Mouse (Mus musculus): Measurements from ENCODE around the gene Tlk2. TPM values are rescaled to one million over a fixed set of nuclear protein-coding genes. Genes with fewer than 3 reads are reported as not detected.
A peak's percentile ranks its signal among the peaks of the same experiment; 100 is the strongest.
"Not testable (repeated sequence)": the region's sequence is repeated elsewhere in the genome, so short reads cannot be mapped to it uniquely, and the experiment has no call there.

The Tlk2 gene
- 10 to 100 TPM; 42.1 to 44.7 TPM for total RNA-seq (2021)
- long read RNA-seq, experiment 1, transcript Tlk2-204 (22 exons, 3,699 nt), result major isoform, 17 of 44 reads
- long read RNA-seq, experiment 1, partial matches to known transcripts, result 6 of 44 reads
- long read RNA-seq, experiment 1, other reads (novel, unspliced or antisense), result 17 of 44 reads
- long read RNA-seq, experiment 2, transcript Tlk2-207 (20 exons, 3,086 nt), result minor isoform, 7 of 49 reads
- long read RNA-seq, experiment 2, transcript Tlk2-204 (22 exons, 3,699 nt), result major isoform, 22 of 49 reads
- long read RNA-seq, experiment 2, partial matches to known transcripts, result 4 of 49 reads
- long read RNA-seq, experiment 2, other reads (novel, unspliced or antisense), result 14 of 49 reads

GRCm38 (mm10) chr11:105178516-105178915 is at the start of gene Tlk2:
Gene Tlk2 (plus strand): TSS chr11:105178807.
- intact Hi-C loops (cut with DNase I), result no loop called here
- TF ChIP-seq CTCF (IDR thresholded peaks at IDR 0.05), result no peak
- H3K27ac ChIP-seq, result peak within 1 kb of the TSS; percentile 98
- H3K4me3 ChIP-seq, result peak within 1 kb of the TSS; percentile 97
- no peak for DNase-seq

- no peak for DNase-seq
- TF ChIP-seq CTCF (IDR thresholded peaks at IDR 0.05), result no peak
- H3K27ac ChIP-seq, result no peak overlapping the region
- H3K4me3 ChIP-seq, result no peak overlapping the region
- intact Hi-C loops (cut with DNase I), result no loop called here
These were observed 42.9 kb upstream of the Tlk2 start for GRCm38 (mm10) chr11:105135692-105136091.

GRCm38 (mm10) chr11:105137255-105137654 is 41.4 kb upstream of the Tlk2 start:
- DNase-seq; H3K27ac ChIP-seq; H3K4me3 ChIP-seq; intact Hi-C loops (cut with DNase I): not testable (repeated sequence)

GRCm38 (mm10) chr11:105140512-105140911 is 38.1 kb upstream of the Tlk2 start:
- intact Hi-C loops (cut with DNase I); DNase-seq; H3K4me3 ChIP-seq; H3K27ac ChIP-seq: not testable (repeated sequence)

- H3K4me3 ChIP-seq, result no peak overlapping the region
- intact Hi-C loops (cut with DNase I), result no loop called here
- no peak for TF ChIP-seq CTCF (IDR thresholded peaks at IDR 0.05)
- H3K27ac ChIP-seq, result no peak overlapping the region
- DNase-seq, result no peak
These were observed 37.5 kb upstream of the Tlk2 start for GRCm38 (mm10) chr11:105141115-105141514.

- no peak for DNase-seq
- intact Hi-C loops (cut with DNase I), result no loop called here
- no peak overlapping the region for H3K4me3 ChIP-seq
- no peak for TF ChIP-seq CTCF (IDR thresholded peaks at IDR 0.05)
- no peak overlapping the region for H3K27ac ChIP-seq
These were observed 35.0 kb upstream of the Tlk2 start for GRCm38 (mm10) chr11:105143564-105143963.

GRCm38 (mm10) chr11:105144084-105144483 is 34.5 kb upstream of the Tlk2 start:
- no peak overlapping the region for H3K27ac ChIP-seq
- no peak for TF ChIP-seq CTCF (IDR thresholded peaks at IDR 0.05)
- intact Hi-C loops (cut with DNase I), result no loop called here
- DNase-seq, result no peak
- H3K4me3 ChIP-seq, result no peak overlapping the region

GRCm38 (mm10) chr11:105144508-105145210 is 33.9 kb upstream of the Tlk2 start:
- TF ChIP-seq CTCF (IDR thresholded peaks at IDR 0.05), result peak; percentile 27; the same call in 1 of the 2 replicates
- no peak overlapping the region for H3K27ac ChIP-seq
- intact Hi-C loops (cut with DNase I), result no loop called here
- H3K4me3 ChIP-seq, result no peak overlapping the region
- DNase-seq, result no peak

GRCm38 (mm10) chr11:105145211-105145610 is 33.4 kb upstream of the Tlk2 start:
- Histone ChIP-seq H3K4me3 (no peak overlapping the region), H3K27ac (no peak overlapping the region)
- intact Hi-C loops (cut with DNase I), result no loop called here
- no peak for DNase-seq
- no peak for TF ChIP-seq CTCF (IDR thresholded peaks at IDR 0.05)

- no peak for TF ChIP-seq CTCF (IDR thresholded peaks at IDR 0.05)
- intact Hi-C loops (cut with DNase I), result no loop called here
- no peak for DNase-seq
- H3K4me3 ChIP-seq, result no peak within 1 kb of the TSS
- H3K27ac ChIP-seq, result no peak within 1 kb of the TSS
These were observed 32.0 kb upstream of the Tlk2 start, which contains the start of gene Gm10842 for GRCm38 (mm10) chr11:105146593-105146992. Gene Gm10842 (plus strand): TSS chr11:105146893.

GRCm38 (mm10) chr11:105149353-105149752 is 29.3 kb upstream of the Tlk2 start:
- TF ChIP-seq CTCF (IDR thresholded peaks at IDR 0.05), result no peak
- no peak overlapping the region for H3K27ac ChIP-seq
- H3K4me3 ChIP-seq, result no peak overlapping the region
- intact Hi-C loops (cut with DNase I), result no loop called here
- no peak for DNase-seq

- DNase-seq, result no peak
- Histone ChIP-seq H3K4me3 (no peak overlapping the region), H3K27ac (no peak overlapping the region)
- intact Hi-C loops (cut with DNase I), result no loop called here
- TF ChIP-seq CTCF (IDR thresholded peaks at IDR 0.05), result no peak
These were observed 28.8 kb upstream of the Tlk2 start for GRCm38 (mm10) chr11:105149766-105150165.

- Histone ChIP-seq H3K4me3 (no peak overlapping the region), H3K27ac (no peak overlapping the region)
- intact Hi-C loops (cut with DNase I), result no loop called here
- no peak for DNase-seq
- no peak for TF ChIP-seq CTCF (IDR thresholded peaks at IDR 0.05)
These were observed 27.9 kb upstream of the Tlk2 start for GRCm38 (mm10) chr11:105150691-105151090.
